Mouse (Mus musculus): ENCODE results near the gene Stat4.
A peak's percentile ranks its signal among the peaks of the same experiment; 100 is the strongest.
"Not testable (repeated sequence)": the region's sequence is repeated elsewhere in the genome, so short reads cannot be mapped to it uniquely, and the experiment has no call there.

The Stat4 gene

DNA sequence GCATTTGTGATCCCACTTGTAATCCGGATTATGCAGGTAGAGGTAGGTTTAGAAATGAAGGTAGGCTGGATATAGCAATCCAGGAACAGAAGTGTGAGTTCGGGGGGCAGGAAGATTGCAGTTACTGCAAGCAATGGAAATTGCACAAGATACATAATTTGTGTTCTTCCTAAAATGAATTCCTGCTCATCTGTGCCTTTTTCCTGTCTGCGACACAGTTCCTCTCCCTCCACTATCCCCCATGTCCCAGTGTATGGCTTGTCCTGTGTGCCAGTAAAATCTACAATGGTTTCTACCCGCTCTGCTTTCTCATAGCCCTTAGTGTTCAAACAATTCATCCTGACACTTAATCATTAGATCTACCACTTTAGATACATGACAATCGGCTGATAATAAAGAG lies 41.7 kb downstream of the Stat4 start:
- no peak for DNase-seq (ENCODE audit: low read depth, low spot score)

DNA sequence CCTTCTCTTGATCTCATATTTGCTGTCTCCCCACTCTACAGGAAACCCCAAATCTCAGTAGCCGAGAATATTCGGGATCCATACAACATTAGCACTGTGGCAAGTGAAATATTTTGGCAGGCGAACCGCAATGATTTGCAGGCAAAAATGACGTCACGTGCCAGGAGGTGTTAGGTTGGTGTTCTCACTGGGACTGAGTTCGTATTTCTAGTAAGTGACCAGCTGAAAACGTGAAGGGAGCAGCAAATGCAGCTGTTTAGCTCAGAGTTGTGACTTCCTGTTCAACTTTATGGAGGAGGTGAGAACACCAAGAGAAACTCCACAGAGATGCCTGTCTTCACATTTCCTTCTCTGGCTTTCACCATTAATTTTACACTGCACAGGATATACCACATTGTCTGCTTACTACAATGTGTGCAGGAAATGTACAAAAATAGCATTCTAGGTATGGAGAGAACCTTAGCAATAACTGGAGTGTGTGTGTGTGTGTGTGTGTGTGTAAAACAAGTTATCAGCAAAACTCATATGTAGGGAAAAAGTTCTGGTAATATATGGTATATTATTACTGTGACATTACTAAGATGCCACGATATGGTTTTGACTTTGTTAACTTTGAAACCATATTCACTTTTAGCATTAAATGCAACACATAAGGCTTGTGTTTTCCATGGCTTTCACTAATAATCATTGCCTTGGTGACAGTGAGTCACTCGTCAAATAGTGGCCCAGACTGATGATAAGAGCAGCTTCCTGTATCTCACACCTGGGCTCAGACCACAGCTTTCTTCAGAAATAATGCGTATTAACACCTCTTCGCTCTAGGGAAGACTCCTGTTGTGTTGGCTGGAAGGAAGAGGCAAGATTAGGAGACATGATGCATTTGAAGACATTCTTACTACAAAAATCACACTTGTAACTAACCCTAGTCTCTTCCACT lies 48.1 kb downstream of the Stat4 start:
- no peak for DNase-seq (ENCODE audit: low read depth, low spot score)

DNA sequence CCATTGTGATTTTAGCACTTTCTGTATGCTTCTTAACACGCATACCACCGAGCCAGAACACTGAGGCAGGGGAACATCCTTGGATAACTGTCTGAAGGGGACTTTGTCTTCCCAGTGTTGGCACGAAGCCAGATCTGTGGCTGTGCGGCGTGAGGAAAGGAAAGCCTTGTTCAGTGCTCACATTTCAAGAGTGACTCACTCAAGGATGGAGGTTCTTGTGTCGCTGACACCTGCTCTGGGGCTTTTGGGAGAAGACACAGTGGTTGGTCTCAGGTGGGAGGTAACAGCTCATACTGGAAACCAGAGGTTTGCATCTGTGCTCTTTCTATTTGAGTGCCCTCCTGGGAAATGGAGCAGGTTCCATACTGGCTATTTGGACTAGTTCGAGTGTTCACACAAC lies 52.2 kb downstream of the Stat4 start:
- no peak for DNase-seq (ENCODE audit: low read depth, low spot score)

DNA sequence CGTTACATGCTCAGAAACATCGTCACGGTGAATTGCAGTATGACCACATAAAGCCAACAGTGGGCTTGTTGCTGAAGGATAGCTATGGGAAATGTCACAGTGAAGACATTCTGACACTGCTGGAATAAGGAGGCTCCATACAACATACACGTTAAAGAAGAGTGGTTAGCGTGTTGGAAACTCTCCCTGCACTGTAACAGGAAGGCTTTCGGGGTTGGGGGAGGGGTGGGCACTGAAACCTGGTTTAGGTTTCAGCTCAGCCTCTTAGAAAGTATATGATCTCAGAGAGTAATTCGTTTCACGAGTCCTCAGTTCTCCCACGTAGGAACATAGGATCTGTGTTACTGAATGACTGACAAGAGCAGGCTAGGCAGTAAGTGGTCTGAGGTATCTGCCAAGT lies 52.7 kb downstream of the Stat4 start:
- no peak for DNase-seq (ENCODE audit: low read depth, low spot score)

DNA sequence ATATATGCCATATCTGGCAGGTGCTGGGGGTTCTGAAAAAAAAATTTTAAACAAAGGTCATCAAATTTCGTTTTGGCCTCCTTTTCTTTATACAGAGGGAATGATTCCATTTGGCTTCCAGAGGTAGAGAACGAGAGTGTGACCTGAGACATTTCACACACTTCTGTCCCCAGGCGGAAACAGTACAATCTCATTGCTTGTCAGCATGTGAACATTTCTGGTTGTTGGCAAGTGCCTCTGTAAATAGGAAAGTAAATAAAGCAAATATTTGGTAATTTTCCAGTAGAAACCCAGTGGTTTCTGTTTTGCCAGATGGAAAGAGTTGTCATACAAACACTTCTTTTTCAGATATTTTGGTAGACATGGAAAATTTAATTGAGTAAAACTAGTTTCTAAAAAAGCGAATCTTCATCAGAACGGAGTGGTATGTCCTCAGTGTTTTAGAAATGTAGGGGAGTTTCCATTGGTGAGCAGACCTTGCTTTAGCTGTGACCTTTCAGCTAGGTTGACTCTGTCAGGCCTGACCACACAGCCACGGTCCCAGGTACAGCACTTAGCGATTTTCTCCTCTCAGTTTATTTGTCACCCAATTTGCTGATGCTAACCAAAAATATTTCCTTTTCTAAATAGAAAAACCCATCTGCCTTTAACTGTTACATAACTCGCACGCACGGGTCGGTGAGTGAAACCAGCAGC lies 53.6 kb downstream of the Stat4 start:
- DNase-seq (ENCODE audit: low read depth, low spot score), result no peak

DNA sequence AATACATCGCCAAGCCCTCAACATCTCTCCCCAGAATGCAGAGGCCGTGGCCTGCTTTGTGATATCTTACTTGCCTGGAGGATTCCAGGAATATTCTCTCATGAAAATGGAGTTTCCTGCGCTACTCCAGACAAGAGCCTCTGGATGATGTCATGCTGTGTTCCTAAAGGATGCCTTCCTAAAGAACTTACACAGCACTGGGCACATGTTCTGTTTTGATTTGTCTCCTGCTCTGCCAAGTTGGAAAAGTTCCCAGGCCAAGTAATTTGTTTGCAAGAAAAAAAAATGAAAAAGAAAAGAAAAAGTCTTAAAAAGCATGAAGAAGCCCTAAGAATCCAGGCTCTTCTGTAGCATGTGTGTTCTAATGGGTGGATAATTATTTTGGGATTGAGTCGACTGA lies 56.2 kb downstream of the Stat4 start:
- peak; percentile 22 for DNase-seq (ENCODE audit: low read depth, low spot score)

DNA sequence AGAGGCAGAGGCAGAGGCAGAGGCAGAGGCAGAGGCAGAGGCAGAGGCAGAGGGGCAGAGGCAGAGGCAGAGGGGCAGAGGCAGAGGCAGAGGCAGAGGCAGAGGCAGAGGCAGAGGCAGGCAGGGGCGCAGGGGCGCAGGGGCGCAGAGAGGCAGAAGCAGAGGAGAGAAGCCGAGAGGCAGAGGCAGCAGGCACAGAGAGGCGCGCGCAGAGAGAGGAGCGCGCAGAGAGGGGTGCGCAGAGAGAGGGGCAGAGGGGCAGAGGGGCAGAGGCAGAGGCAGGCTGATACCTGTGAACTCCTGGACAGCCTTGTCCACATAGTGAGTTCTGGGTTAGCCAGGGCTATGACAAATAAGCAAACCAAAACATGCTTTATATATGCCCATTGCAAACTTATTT lies 59.9 kb downstream of the Stat4 start:
- not testable (repeated sequence) for DNase-seq (ENCODE audit: low read depth, low spot score)

DNA sequence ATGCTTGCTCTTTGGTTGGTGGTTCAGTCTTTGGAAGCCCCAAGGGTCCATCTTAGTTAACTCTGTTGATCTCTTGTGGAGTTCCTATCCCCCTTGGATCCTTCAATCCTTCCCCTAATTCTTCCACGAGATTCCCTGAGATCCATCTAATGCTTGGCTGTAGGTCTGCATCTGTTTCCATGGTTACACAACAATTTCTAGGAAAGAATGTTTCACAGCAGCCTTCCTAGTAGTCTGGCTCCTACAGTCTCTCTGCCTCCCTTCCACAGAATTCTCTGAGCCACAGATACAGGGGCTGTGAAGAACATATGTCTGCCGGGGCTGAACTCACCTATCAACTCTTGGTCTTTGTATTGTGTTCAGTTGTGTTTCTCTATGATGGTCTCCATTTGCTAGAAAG lies 61.8 kb downstream of the Stat4 start:
- peak; percentile 17 for DNase-seq (ENCODE audit: low read depth, low spot score)

DNA sequence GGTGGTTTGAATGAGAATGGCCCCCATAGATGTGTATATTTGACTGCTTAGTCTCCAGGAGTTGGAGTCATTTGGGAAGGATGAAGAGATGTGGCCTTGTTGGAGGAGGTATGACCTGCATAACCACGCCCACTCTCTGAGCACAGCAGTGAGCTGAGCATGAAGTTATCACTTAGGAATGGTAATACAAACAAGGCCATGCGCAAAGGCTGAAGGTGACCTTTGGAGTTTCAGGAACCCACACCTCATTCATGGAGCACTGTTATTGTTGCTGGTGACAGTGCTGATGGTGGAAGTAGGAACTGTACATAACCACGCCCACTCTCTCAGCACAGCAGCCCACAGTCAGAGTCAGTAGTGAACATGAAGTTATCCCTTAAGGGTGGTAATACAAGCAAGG lies 62.9 kb downstream of the Stat4 start:
- no peak for DNase-seq (ENCODE audit: low read depth, low spot score)

DNA sequence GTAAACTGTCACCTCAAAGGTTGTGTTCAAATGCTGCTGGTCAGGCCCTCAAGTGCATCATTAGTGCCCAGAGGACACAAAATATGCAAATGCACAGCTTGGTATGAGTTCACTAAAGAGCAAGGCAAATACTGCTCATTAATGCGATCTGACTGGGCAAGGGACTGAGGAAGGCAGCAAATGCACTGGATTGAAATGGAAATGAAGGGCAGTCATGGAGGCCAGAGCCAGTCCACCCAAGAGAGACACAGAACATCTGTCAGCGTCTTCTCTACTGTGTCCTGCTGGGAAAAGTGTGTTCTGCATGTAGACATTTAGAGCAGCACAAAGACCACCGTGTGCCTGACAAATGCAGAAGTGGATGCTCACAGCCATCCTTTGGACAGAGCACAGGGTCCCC lies 64.6 kb downstream of the Stat4 start:
- no peak for DNase-seq (ENCODE audit: low read depth, low spot score)

DNA sequence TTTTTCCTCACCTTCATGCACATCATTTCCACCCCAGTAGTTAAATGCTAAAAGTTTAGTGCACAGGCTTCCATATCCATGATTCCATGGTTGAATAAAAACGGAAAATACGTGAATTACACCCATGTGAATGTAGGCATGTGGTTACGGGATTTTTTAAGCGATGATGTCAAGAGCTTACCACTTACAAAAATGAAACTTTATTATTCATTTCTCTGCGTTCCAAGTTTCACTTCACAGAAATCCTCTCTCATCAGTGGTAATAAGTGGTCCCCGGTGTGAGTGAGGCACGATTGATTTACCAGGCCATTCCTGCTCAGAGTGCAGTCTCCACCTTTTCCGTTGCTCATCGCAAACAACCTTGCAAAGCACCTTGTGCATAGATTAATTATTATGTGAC lies 66.0 kb downstream of the Stat4 start:
- DNase-seq (ENCODE audit: low read depth, low spot score), result no peak

DNA sequence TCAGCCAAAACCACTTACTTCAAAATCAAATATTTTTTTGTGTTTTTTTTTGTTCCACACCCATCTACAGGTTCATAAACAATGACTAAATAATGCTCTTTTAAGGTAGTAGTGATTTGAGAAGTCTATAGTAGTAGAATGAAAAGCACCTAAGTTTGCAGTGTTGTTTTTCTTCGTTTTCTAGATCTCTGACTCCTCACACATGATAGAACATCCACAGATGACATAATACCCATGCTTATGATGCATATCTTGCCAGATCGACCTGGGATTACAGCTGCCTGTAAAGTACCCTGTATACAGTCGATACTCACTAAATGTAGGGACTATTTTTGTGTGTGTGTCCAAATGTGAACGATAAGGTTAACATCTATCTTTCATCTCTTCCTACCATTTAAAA lies 69.0 kb downstream of the Stat4 start:
- no peak for DNase-seq (ENCODE audit: low read depth, low spot score)

DNA sequence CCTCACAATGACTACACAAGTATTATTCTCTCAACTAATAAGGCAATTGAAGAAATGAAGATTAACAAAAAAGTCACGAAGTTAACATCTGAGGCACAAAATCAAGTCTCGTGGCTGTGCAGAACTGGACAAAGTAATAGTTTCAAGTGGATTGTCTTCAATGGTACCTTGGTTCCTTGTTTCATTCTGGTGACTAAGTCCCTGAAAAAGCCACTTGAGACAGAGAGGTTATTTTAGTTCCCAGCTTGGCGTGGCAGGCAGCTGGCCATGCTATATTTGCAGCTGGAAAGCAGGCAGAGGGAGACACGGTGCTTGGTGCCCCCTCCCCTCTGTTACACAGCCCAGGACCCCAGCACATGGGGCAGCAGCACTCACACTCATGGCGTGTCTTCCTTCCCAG lies 70.2 kb downstream of the Stat4 start:
- no peak for DNase-seq (ENCODE audit: low read depth, low spot score)

DNA sequence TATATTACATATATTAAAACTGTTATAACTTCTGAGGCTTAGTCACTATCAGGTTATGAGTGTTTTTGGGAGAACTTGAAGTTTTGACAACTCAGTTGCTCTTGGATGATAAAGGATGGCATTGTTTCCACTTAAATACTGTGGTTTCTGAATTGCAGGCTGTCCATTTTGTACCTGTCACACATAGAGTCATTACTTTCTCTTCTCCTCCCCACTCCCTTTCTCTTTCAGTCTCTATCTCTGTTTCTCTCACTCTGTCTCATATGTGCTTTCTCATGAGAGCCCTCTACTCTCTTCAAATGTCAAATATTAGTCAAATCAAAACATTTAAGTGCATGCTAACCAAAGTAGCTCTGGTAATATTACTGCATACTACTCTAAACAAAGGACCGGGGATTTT lies 79.3 kb downstream of the Stat4 start:
- DNase-seq (ENCODE audit: low read depth, low spot score), result no peak

DNA sequence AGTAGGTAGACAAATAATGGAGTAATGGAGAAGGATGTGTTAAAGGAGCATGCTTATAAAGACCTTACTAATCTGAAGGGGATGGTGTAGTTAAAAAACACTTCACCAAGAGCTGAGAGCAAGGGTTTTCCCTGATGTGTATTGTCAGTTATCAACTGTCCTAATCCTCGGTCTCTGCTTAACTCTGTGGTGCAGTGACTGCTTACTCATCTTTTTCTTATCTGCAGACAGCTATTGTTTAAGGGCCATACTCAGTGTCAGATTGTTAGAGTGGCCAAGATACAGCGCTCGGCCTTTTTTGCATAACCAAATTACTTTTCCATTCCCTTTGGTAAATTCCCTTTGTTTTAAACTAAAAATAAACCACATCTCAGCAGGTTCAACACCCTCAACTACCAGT lies 79.7 kb downstream of the Stat4 start:
- no peak for DNase-seq (ENCODE audit: low read depth, low spot score)

DNA sequence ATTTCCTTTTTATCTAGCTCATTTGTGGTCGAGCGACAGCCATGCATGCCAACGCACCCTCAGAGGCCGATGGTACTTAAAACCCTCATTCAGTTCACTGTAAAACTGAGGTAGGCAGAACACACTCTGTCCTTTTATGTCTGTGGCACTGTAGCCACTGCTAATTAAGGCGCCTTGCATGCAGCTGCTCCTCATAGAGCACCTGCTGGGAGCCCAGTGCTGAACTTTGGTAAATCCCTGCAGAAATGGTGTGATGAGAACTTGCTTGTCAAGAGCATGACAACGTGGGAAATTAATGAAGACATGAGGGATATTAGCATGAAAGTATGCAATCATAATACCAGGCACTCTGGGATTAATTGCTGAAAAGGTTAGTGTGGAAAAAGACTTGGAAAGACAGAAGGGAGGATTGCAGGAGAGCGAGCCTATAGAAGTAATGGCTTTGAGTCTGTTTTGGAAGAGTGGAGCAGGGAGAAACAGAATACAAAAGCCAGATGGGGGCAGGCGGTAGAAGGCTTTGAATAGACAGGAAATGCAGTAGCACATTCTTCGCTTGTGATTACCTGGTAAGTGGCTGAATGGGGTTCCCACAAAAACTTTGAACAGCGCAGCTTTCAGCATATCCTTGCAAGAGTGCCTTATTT lies 92.9 kb downstream of the Stat4 start:
- no peak for DNase-seq (ENCODE audit: low read depth, low spot score)

DNA sequence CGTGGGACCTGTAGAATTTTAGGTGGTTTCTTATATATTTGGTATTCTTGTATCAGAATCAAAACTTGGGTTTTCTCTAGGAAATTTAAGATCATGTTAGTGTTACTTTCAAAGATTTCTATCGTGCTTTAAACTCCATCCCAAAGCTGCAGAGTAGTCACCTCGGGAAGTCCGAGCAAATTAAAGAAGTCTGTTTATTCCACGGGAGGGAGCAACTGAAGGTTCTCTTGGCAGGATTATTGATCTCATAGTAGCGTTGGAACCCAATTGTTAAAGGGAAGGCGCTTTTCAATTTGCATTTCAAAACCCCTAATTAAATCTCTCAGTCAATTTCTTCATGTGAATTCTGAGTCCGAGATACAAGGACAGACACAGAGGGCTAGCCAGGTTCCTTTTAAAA lies 93.4 kb downstream of the Stat4 start:
- DNase-seq (ENCODE audit: low read depth, low spot score), result no peak

DNA sequence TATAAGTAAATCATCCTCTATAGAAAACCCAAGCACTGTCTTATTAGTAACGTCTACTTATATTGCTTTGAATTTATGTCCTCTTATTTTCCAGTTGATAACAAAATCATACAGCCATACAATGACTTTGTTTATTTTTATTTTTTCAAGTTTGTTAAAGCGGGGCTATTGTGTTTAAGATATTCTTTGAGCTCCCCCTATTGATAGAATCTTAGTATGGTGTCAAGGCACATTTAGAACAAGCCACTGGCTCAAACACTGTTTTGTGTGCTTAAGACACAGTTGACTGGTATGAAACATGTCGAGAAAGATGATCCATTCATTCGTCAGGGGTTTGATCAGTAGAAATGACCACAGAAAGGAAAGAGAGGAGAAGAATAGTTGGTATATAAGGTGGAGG lies 99.3 kb downstream of the Stat4 start:
- DNase-seq (ENCODE audit: low read depth, low spot score), result no peak

DNA sequence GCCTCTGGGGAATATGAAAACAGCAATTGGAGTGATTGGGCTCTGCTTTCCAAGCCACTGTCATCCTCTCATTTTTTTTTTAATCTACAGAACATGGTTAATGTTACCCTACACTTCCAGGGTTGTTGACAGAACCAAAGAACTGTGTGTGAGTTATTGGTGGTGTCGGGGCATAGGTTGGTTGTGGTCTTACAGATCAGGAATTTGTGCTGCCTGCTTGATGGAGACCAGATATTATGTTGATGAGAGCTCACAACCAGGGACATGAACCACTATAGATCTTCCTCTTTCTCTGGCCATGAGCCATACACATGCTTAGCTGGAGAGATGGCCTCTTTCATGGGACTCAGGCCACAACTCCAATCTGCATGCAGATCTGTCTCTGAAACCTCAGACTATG lies 100.2 kb downstream of the Stat4 start:
- no peak for DNase-seq (ENCODE audit: low read depth, low spot score)

DNA sequence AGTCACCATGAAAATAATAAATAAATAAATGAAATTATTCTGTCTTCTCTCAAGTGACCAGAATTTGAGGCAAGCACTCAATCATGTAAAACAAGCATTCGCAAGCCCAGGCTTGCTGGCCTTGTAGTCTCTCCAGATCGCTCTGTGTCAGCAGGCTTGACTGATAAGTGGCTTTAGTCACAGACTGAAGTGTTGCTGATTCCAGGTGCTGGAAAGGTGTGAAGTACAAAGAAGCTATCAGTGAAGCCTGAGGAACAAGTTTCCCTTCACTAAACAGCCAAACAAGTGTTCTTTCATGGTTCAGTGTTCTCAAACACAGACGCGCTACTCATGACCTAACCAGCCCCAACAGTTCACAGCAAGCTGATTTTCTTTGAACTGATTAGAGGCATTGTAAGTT lies 101.7 kb downstream of the Stat4 start:
- no peak for DNase-seq (ENCODE audit: low read depth, low spot score)

DNA sequence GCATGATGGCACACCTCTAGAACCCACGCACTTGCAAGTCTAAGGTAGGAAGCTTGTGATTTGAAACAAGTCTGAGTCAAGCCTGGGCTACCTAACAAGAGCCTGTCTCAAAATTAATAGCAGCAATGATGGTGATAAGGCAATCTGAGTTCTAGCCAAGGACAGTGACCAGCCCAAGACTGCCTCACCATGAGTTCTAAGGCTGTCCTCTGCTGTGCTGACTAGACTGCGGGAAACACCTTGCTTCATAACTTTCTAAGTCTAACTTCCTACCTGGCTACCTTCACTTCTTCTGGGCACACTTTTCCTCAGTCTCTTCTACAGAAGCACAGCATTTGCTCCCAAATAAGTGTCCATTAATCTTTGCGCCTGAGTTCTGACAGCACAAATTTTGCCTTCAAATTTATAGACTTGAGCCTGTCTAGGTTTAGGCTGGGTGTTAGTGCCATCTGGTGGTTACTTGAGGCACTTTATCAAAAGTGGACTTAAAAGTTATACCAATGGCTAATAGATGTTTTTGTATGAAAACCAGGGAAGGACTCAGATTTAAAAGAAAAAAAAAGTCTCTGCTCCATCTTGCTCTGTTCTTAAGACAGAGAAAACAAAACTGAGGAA lies 111.8 kb downstream of the Stat4 start:
- DNase-seq (ENCODE audit: low read depth, low spot score), result peak; percentile 34

DNA sequence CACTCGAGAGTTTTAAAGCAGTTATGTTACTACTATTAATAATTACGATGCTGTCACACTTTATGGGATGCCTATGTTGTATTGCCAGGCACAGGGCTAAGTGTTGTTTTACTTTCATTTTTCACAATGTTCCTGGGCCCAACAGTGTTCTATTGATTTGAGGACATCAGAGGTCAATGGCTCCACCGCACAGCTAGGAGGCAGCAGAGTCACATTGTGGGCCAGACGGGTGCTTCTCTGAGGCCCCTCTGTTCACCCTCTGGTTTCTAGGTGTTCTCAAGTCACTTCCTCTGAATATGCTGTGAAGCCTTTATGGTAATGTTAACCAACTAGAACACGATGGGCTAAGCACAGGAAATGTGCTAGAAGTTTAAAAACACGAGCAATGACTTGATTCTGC lies 113.5 kb downstream of the Stat4 start:
- DNase-seq (ENCODE audit: low read depth, low spot score), result no peak
